Mouse (Mus musculus) adipose tissue, adult 10 weeks (tissue): Measurements from ENCODE around the gene Oprl1. TPM values are rescaled to one million over a fixed set of nuclear protein-coding genes. Genes with fewer than 3 reads are reported as not detected.

Experiments
- polyA plus RNA-seq: library from polyadenylated mRNA; stranded (reverse); fragments of 350-450 nt; fragmentation: Illumina TruSeq; extraction: RNeasy Lipid Tissue Mini Kit (QIAGEN cat#74804); gene quantifications from one replicate; pipeline ENCODE4 v1.2.3, GENCODE M21; 2014; ENCODE audit warnings: low read depth, low replicate concordance

The Oprl1 gene
- polyA plus RNA-seq, result 0.30 TPM

GRCm38 (mm10) chr2:181714903-181715326, at the start of gene Oprl1:
Gene Oprl1, plus strand, starts transcription at chr2:181715016.

GRCm38 (mm10) chr2:181671326-181671725, 43.5 kb upstream of the Oprl1 start, which contains the start of gene Sox18:
Gene Sox18, minus strand, starts transcription at chr2:181671640.

GRCm38 (mm10) chr2:181679951-181680715, 34.7 kb upstream of the Oprl1 start, which contains the start of gene Tcea2:
Gene Tcea2, plus strand, starts transcription at chr2:181680310.

GRCm38 (mm10) chr2:181693339-181694280, 21.2 kb upstream of the Oprl1 start, which contains the start of gene Rgs19:
Gene Rgs19, minus strand, starts transcription at chr2:181693977.

GRCm38 (mm10) chr2:181698241-181698640, 16.6 kb upstream of the Oprl1 start, which contains the start of gene Lkaaear1:
Gene Lkaaear1, minus strand, starts transcription at chr2:181698442.

GRCm38 (mm10) chr2:181763006-181763830, 48.4 kb downstream of the Oprl1 start, which contains the start of gene Myt1:
Gene Myt1, plus strand, starts transcription at chr2:181763332.

Other genes starting within 250 kb of the Oprl1 start
- gene Abhd16b, start 221.8 kb upstream of the Oprl1 start, polyA plus RNA-seq, result 1.0 TPM
- 82.0 TPM for gene Tpd52l2, start 217.9 kb upstream of the Oprl1 start, polyA plus RNA-seq
- 60.9 TPM for gene Dnajc5, start 194.5 kb upstream of the Oprl1 start, polyA plus RNA-seq
- gene Uckl1, start 130.1 kb upstream of the Oprl1 start, polyA plus RNA-seq, result 70.3 TPM
- gene Prpf6, start 123.1 kb upstream of the Oprl1 start, polyA plus RNA-seq, result 51.2 TPM
- gene Zfp512b, start 122.2 kb upstream of the Oprl1 start, polyA plus RNA-seq, result 46.6 TPM
- gene Samd10, start 115.8 kb upstream of the Oprl1 start, polyA plus RNA-seq, result 36.7 TPM
- gene Gm29797, start 58.0 kb upstream of the Oprl1 start, polyA plus RNA-seq, result not detected
- 17.8 TPM for gene Sox18, start 43.4 kb upstream of the Oprl1 start, polyA plus RNA-seq
- 20.2 TPM for gene Tcea2, start 34.7 kb upstream of the Oprl1 start, polyA plus RNA-seq
- 22.9 TPM for gene Rgs19, start 21.0 kb upstream of the Oprl1 start, polyA plus RNA-seq
- 6.0 TPM for gene Lkaaear1, start 16.6 kb upstream of the Oprl1 start, polyA plus RNA-seq
- gene Myt1, start 48.3 kb downstream of the Oprl1 start, polyA plus RNA-seq, result not detected
- gene Pcmtd2, start 122.8 kb downstream of the Oprl1 start, polyA plus RNA-seq, result 30.4 TPM
- 20.3 TPM for gene Polr3k, start 149.3 kb downstream of the Oprl1 start, polyA plus RNA-seq